Mouse (Mus musculus): Measurements from ENCODE around the gene Foxi2. TPM values are rescaled to one million over a fixed set of nuclear protein-coding genes. Genes with fewer than 3 reads are reported as not detected.

The Foxi2 gene
- total and polyA plus RNA-seq, 3 experiments, result not detected

DNA sequence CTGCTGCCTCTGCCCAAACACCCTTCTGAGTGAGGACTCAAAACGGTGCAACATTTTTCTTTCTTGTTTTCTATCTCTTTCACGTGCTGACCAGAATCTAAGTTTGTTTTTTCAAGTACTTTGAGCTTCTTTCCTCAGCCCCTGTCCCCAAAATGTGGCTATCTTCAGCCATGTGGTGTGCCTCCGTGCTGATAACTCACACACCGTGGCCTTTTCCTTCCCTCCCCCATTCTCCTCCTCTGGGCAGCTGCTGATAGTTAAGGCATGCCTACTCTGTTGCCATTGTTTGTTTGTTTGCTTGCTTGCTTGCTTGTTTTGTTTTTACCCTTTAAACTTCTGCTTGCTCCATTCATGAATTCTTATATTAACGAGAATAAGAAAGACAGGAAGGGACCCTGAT is 12.2 kb upstream of the Foxi2 start:
- no peaks in the 10 kb centered on the region for H3K9me3 ChIP-seq (replicated peaks; ENCODE audit: low read length)
- H3K27ac ChIP-seq (ENCODE audit: insufficient read depth, low read depth), result no peak overlapping the region

DNA sequence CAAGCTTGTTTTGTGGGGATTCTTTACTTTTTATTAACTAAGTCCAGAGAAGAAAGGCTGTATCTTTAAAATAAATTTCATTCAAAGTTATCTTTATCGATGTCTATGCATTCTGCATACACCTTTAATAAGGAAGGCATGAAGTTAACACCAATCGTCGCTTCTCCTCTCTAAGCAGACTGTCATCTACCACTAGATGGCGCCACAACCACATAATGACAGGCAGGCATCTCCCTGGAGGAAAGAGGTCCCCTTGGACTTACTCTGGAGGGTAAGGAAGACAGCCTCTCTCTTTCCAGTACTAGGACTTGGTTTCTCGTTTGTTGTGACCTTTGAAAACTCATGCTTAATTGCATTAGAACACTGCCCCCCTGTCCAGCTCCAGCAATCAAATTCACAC is 6.7 kb upstream of the Foxi2 start:
- dilution Hi-C loops (cut with MboI; ENCODE audit: extremely low pct_ligation_motif_present, extremely low pct_unique_long_range_greater_than_20kb, low sequenced_read_pairs) (no loop called here), in situ Hi-C loops (cut with MboI; ENCODE audit: low pct_ligation_motif_present, low pct_unique_long_range_greater_than_20kb, low sequenced_read_pairs) (loop anchor here (5.0 kb wide), 1 partner anchor 84 kb away; no protein-coding TSS in a partner anchor)
- Histone ChIP-seq H3K36me3 (replicated peaks in 1 of 2; ENCODE audit: control insufficient read depth in 1 of 2, insufficient read depth in 1 of 2, low read length in 1 of 2) (no peaks in the 10 kb centered on the region), H3K4me1 (ENCODE audit: control insufficient read depth in 1 of 2, insufficient read depth in 2 of 2) (no peaks in the 10 kb centered on the region), H3K27me3 (replicated peaks) (peaks cover 85% of the 10 kb centered on the region), H3K4me3 (replicated peaks in 1 of 3; ENCODE audit: low read depth in 2 of 3, low read length in 2 of 3, poor library complexity in 1 of 3) (no peak overlapping the region), H3K27ac (ENCODE audit: insufficient read depth, low read depth) (no peak overlapping the region), H3K4me2 (ENCODE audit: insufficient read depth, low read depth, poor library complexity, severe bottlenecking) (no peak overlapping the region), H3K9me3 (replicated peaks; ENCODE audit: low read length) (peaks cover 4% of the 10 kb centered on the region), H3K79me2 (replicated peaks; ENCODE audit: control insufficient read depth, extremely low read depth, insufficient read depth, poor library complexity, severe bottlenecking) (no peaks in the 10 kb centered on the region), H3K9ac (ENCODE audit: insufficient read depth, low read depth) (no peak overlapping the region)
- DNase-seq (ENCODE audit: extremely low read depth), result peak; percentile 81
- TF ChIP-seq PAX5 (IDR thresholded peaks at IDR 0.05; ENCODE audit: low read length), result no peak
- TF ChIP-seq MYC (IDR thresholded peaks at IDR 0.05; ENCODE audit: low read depth, low read length), result no peak
- peak; percentile 82 for TF ChIP-seq RAD21 (IDR thresholded peaks at IDR 0.05; ENCODE audit: low read depth, low read length)
- TF ChIP-seq SMC3 (IDR thresholded peaks at IDR 0.05; ENCODE audit: low read depth, low read length), result peak; percentile 82
- TF ChIP-seq CTCF (conservative IDR thresholded peaks at IDR 0.05 in 1 of 2, IDR thresholded peaks at IDR 0.05 in 1 of 2; ENCODE audit: low read depth in 2 of 2, low read length in 2 of 2), result peak; percentile 78 to 91

More for the DNA sequence above, 12.2 kb upstream of the Foxi2 start:
- H3K4me2 ChIP-seq (ENCODE audit: insufficient read depth, low read depth, poor library complexity, severe bottlenecking), result no peak overlapping the region
- dilution Hi-C loops (cut with MboI; ENCODE audit: extremely low pct_ligation_motif_present, extremely low pct_unique_long_range_greater_than_20kb, low sequenced_read_pairs), result no loop called here
- in situ Hi-C loops (cut with MboI; ENCODE audit: low pct_ligation_motif_present, low pct_unique_long_range_greater_than_20kb, low sequenced_read_pairs), result loop anchor here (25.0 kb wide), 1 partner anchor 239 kb away; no protein-coding TSS in a partner anchor
- no peaks in the 10 kb centered on the region for H3K36me3 ChIP-seq (replicated peaks in 1 of 2; ENCODE audit: control insufficient read depth in 1 of 2, insufficient read depth in 1 of 2, low read length in 1 of 2)
- H3K4me1 ChIP-seq (ENCODE audit: control insufficient read depth in 1 of 2, insufficient read depth in 2 of 2), result no peaks in the 10 kb centered on the region
- H3K9ac ChIP-seq (ENCODE audit: insufficient read depth, low read depth), result no peak overlapping the region
- TF ChIP-seq MEF2A (IDR thresholded peaks at IDR 0.05; ENCODE audit: borderline replicate concordance, low read depth, low read length) (no peak), MAZ (IDR thresholded peaks at IDR 0.05; ENCODE audit: low read depth, low read length) (no peak), MAFK (IDR thresholded peaks at IDR 0.05; ENCODE audit: insufficient replicate concordance, low read length) (no peak), POLR2A (IDR thresholded peaks at IDR 0.05; ENCODE audit: low read depth, low read length) (no peak), BHLHE40 (IDR thresholded peaks at IDR 0.05; ENCODE audit: low read depth, low read length) (no peak), RAD21 (IDR thresholded peaks at IDR 0.05; ENCODE audit: low read depth, low read length) (no peak), KAT2A (IDR thresholded peaks at IDR 0.05; ENCODE audit: insufficient replicate concordance, low read length) (no peak), POLR2AphosphoS2 (IDR thresholded peaks at IDR 0.05; ENCODE audit: low read depth, low read length) (no peak), JUND (conservative IDR thresholded peaks at IDR 0.05; ENCODE audit: low read depth, low read length) (no peak), UBTF (IDR thresholded peaks at IDR 0.05; ENCODE audit: low read depth, low read length) (no peak), ETS1 (conservative IDR thresholded peaks at IDR 0.05; ENCODE audit: low read depth, low read length) (no peak), CTCF (conservative IDR thresholded peaks at IDR 0.05 in 1 of 2, IDR thresholded peaks at IDR 0.05 in 1 of 2; ENCODE audit: low read depth in 2 of 2, low read length in 2 of 2) (no peak), MAX (IDR thresholded peaks at IDR 0.05; ENCODE audit: low read length) (no peak), ELF1 (IDR thresholded peaks at IDR 0.05; ENCODE audit: low read depth, low read length) (no peak)
- H3K27me3 ChIP-seq (replicated peaks), result peaks cover 82% of the 10 kb centered on the region
- H3K79me2 ChIP-seq (replicated peaks; ENCODE audit: control insufficient read depth, extremely low read depth, insufficient read depth, poor library complexity, severe bottlenecking), result no peaks in the 10 kb centered on the region
- no peak for DNase-seq (ENCODE audit: extremely low read depth)
- H3K4me3 ChIP-seq (replicated peaks in 1 of 3; ENCODE audit: low read depth in 2 of 3, low read length in 2 of 3, poor library complexity in 1 of 3), result no peak overlapping the region
